Mouse (Mus musculus) liver, postnatal 0 days (tissue): Measurements from ENCODE around the gene Cox7b.

Experiments
- CTCF ChIP-seq: sonication (generic); IDR thresholded peaks from 2 replicates; pipeline ENCODE4 v1.5.1; 2016; ENCODE audit warnings: antibody characterized with exemption, low read depth
- EP300 ChIP-seq: IDR thresholded peaks from 2 replicates; pipeline ENCODE4 v1.6.1; 2016; ENCODE audit warnings: antibody characterized with exemption, low read depth, mild to moderate bottlenecking

- TF ChIP-seq CTCF (no peak), EP300 (no peak)
Observed at GRCm38 (mm10) chrX:106030176-106030575, 14.7 kb downstream of the Cox7b start.
